Mouse (Mus musculus) adrenal gland, postnatal 36 days (tissue): Measurements from ENCODE around the gene Cdkal1. TPM values are rescaled to one million over a fixed set of nuclear protein-coding genes. Genes with fewer than 3 reads are reported as not detected.

Source experiments
- DNase-seq, 2 experiments: peaks; one replicate each; pipeline ENCODE4 v3.0.0; 2021; ENCODE audit warnings: mixed read lengths in 1 of 2
- total RNA-seq, 2 experiments: library from RNA; stranded (reverse); gene quantifications; 2 replicates each; pipeline ENCODE4 v1.2.3; 2021

The Cdkal1 gene
- total RNA-seq, 2 experiments from 2014 or later, result 23.8 to 24.4 TPM

GRCm38 (mm10) chr13:29699896-29700295 is 155.6 kb downstream of the Cdkal1 start:
- no peak for DNase-seq

GRCm38 (mm10) chr13:29698307-29698985 is 157.0 kb downstream of the Cdkal1 start:
- DNase-seq, result no peak

- no peak for DNase-seq
These were observed 158.2 kb downstream of the Cdkal1 start for GRCm38 (mm10) chr13:29697230-29697629.

- no peak for DNase-seq
These were observed 164.7 kb downstream of the Cdkal1 start for GRCm38 (mm10) chr13:29690734-29691133.

GRCm38 (mm10) chr13:29688851-29689250 is 166.6 kb downstream of the Cdkal1 start:
- no peak for DNase-seq

- no peak for DNase-seq
These were observed 167.6 kb downstream of the Cdkal1 start for GRCm38 (mm10) chr13:29687872-29688271.

GRCm38 (mm10) chr13:29679479-29680186 is 175.8 kb downstream of the Cdkal1 start:
- no peak for DNase-seq

GRCm38 (mm10) chr13:29677559-29677958 is 177.9 kb downstream of the Cdkal1 start:
- DNase-seq, result no peak

- no peak for DNase-seq
These were observed 184.8 kb downstream of the Cdkal1 start for GRCm38 (mm10) chr13:29670626-29671025.

- no peak for DNase-seq
These were observed 191.6 kb downstream of the Cdkal1 start for GRCm38 (mm10) chr13:29663908-29664307.

GRCm38 (mm10) chr13:29655841-29656365 is 199.6 kb downstream of the Cdkal1 start:
- no peak for DNase-seq

GRCm38 (mm10) chr13:29653407-29653806 is 202.1 kb downstream of the Cdkal1 start:
- peak in 1 of 2 experiments; percentile 22 for DNase-seq

- no peak for DNase-seq
These were observed 202.7 kb downstream of the Cdkal1 start for GRCm38 (mm10) chr13:29652791-29653190.

- no peak for DNase-seq
These were observed 204.8 kb downstream of the Cdkal1 start for GRCm38 (mm10) chr13:29650576-29651236.

- DNase-seq, result no peak
These were observed 205.9 kb downstream of the Cdkal1 start for GRCm38 (mm10) chr13:29649593-29649992.

- no peak for DNase-seq
These were observed 213.2 kb downstream of the Cdkal1 start for GRCm38 (mm10) chr13:29642226-29642625.

GRCm38 (mm10) chr13:29641200-29641599 is 214.3 kb downstream of the Cdkal1 start:
- DNase-seq, result no peak

- DNase-seq, result no peak
These were observed 215.3 kb downstream of the Cdkal1 start for GRCm38 (mm10) chr13:29640186-29640585.

GRCm38 (mm10) chr13:29638303-29638702 is 217.2 kb downstream of the Cdkal1 start:
- no peak for DNase-seq

- peak; percentile 61 to 68 for DNase-seq
These were observed 217.7 kb downstream of the Cdkal1 start for GRCm38 (mm10) chr13:29637788-29638187.

GRCm38 (mm10) chr13:29635581-29635980 is 219.9 kb downstream of the Cdkal1 start:
- no peak for DNase-seq

- no peak for DNase-seq
These were observed 224.1 kb downstream of the Cdkal1 start for GRCm38 (mm10) chr13:29631342-29631741.

- peak; percentile 15 to 19 for DNase-seq
These were observed 226.9 kb downstream of the Cdkal1 start for GRCm38 (mm10) chr13:29628607-29629006.
